Mouse (Mus musculus): ENCODE data around the gene Csnk1g2.

DNA sequence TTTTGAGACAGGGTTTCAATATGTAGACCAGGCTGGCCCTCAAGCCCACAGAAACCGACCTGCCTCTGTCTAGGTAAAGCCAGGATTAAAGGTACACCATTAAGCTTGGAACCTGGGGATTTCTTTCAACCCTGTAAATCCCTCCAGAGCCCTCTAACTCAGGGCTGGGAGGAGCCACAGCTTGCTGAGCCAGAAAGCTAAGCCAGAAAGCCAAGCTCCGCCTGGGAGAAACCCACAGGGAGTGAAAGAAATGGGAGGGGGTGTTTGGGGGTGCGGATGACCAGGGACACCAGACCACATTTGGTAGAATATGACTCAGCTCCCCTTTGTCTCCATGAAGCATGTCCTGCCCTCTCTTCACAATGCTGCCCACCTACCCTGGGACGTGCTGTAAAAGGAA lies 26.3 kb upstream of the Csnk1g2 start:
- TF ChIP-seq CTCF (IDR thresholded peaks at IDR 0.05; ENCODE audit: insufficient read depth, low read length) (no peak), POLR2A (IDR thresholded peaks at IDR 0.05; ENCODE audit: borderline replicate concordance, extremely low read depth, low read depth, low read length) (no peak)

Data from lung, adult 2 months (tissue).